Mouse (Mus musculus) ES-Bruce4 (cell line): Measurements from ENCODE around the gene Trmt5. TPM values are rescaled to one million over a fixed set of nuclear protein-coding genes. Genes with fewer than 3 reads are reported as not detected.

Source experiments
- H3K27ac ChIP-seq: 2 replicates; pipeline ENCODE4 v1.5.1; 2012; ENCODE audit warnings: low read length, inconsistent platforms; ENCODE audit not compliant: insufficient read depth
- H3K27me3 ChIP-seq: 2 replicates; pipeline ENCODE4 v1.6.1; 2012; ENCODE audit warnings: mild to moderate bottlenecking, low read length, inconsistent platforms; ENCODE audit not compliant: control insufficient read depth, poor library complexity, insufficient read depth, severe bottlenecking
- H3K36me3 ChIP-seq: 2 replicates; pipeline ENCODE4 v1.6.1; 2012; ENCODE audit warnings: inconsistent platforms, mild to moderate bottlenecking, low read length, moderate library complexity; ENCODE audit not compliant: control insufficient read depth, poor library complexity, insufficient read depth, severe bottlenecking
- H3K4me1 ChIP-seq: one replicate; pipeline ENCODE4 v1.8.1; 2011; ENCODE audit warnings: low read length; ENCODE audit not compliant: control insufficient read depth, insufficient read depth
- H3K4me3 ChIP-seq: 2 replicates; pipeline ENCODE4 v1.5.1; 2011; ENCODE audit warnings: low read depth, mild to moderate bottlenecking, low read length
- H3K9ac ChIP-seq: 2 replicates; pipeline ENCODE4 v1.6.1; 2012; ENCODE audit warnings: low read depth, mild to moderate bottlenecking, inconsistent platforms; ENCODE audit not compliant: poor library complexity, severe bottlenecking
- H3K9me3 ChIP-seq: replicated peaks from 2 replicates; pipeline ENCODE4 v1.6.1; 2012; ENCODE audit warnings: mild to moderate bottlenecking, low read length, inconsistent platforms; ENCODE audit not compliant: control insufficient read depth, poor library complexity, insufficient read depth, severe bottlenecking
- CTCF ChIP-seq: IDR thresholded peaks from one replicate; pipeline ENCODE4 v1.8.1; 2011; ENCODE audit warnings: low read depth, low read length
- EP300 ChIP-seq: IDR thresholded peaks from 2 replicates; pipeline ENCODE4 v1.6.1; 2011; ENCODE audit warnings: low read depth, low read length; ENCODE audit not compliant: insufficient read depth
- POLR2A ChIP-seq: IDR thresholded peaks from one replicate; pipeline ENCODE4 v1.8.1; 2011; ENCODE audit warnings: low read length; ENCODE audit not compliant: insufficient read depth
- polyA plus RNA-seq: library from polyadenylated mRNA; stranded (reverse); fragments of >200 nt; gene quantifications from 2 replicates; pipeline ENCODE4 v1.2.4, GENCODE M21; 2011; ENCODE audit warnings: low read depth; ENCODE audit not compliant: missing spikeins, insufficient read depth, insufficient read length

Trmt5 gene
- polyA plus RNA-seq, 1 experiment, result 53.2 TPM

GRCm38 (mm10) chr12:73241960-73242359 lies 44.5 kb downstream of the Trmt5 start:
- no peaks in the 10 kb centered on the region for H3K36me3 ChIP-seq
- no peak overlapping the region for H3K4me3 ChIP-seq
- H3K4me1 ChIP-seq, result no peaks in the 10 kb centered on the region
- no peak for TF ChIP-seq POLR2A
- TF ChIP-seq EP300, result no peak
- TF ChIP-seq CTCF, result no peak
- H3K27ac ChIP-seq, result no peak overlapping the region
- no peaks in the 10 kb centered on the region for H3K27me3 ChIP-seq
- H3K9ac ChIP-seq, result no peak overlapping the region
- no peaks in the 10 kb centered on the region for H3K9me3 ChIP-seq

GRCm38 (mm10) chr12:73232586-73232985 lies 53.9 kb downstream of the Trmt5 start:
- TF ChIP-seq EP300 (no peak), CTCF (no peak), POLR2A (no peak)
- Histone ChIP-seq H3K36me3 (no peaks in the 10 kb centered on the region), H3K4me3 (no peak overlapping the region), H3K9me3 (no peaks in the 10 kb centered on the region), H3K9ac (no peak overlapping the region), H3K27me3 (no peaks in the 10 kb centered on the region), H3K27ac (no peak overlapping the region), H3K4me1 (no peaks in the 10 kb centered on the region)

- Histone ChIP-seq H3K9ac (no peak overlapping the region), H3K27ac (no peak overlapping the region), H3K9me3 (no peaks in the 10 kb centered on the region), H3K4me1 (no peaks in the 10 kb centered on the region), H3K36me3 (no peaks in the 10 kb centered on the region), H3K4me3 (no peak overlapping the region), H3K27me3 (no peaks in the 10 kb centered on the region)
- TF ChIP-seq CTCF, result no peak
- no peak for TF ChIP-seq EP300
- TF ChIP-seq POLR2A, result no peak
Observed at GRCm38 (mm10) chr12:73231552-73231951, 55.0 kb downstream of the Trmt5 start.

- Histone ChIP-seq H3K27me3 (no peaks in the 10 kb centered on the region), H3K27ac (no peak overlapping the region), H3K4me1 (no peaks in the 10 kb centered on the region), H3K9ac (no peak overlapping the region), H3K4me3 (no peak overlapping the region), H3K9me3 (no peaks in the 10 kb centered on the region), H3K36me3 (no peaks in the 10 kb centered on the region)
- TF ChIP-seq POLR2A (no peak), CTCF (no peak), EP300 (no peak)
Observed at GRCm38 (mm10) chr12:73230196-73230595, 56.3 kb downstream of the Trmt5 start.

Other genes starting within 250 kb of the Trmt5 start
- 2.9 and 3.5 TPM in 2 replicates for gene Six1, start 232.8 kb downstream of the Trmt5 start, polyA plus RNA-seq
- gene Six4, start 173.3 kb downstream of the Trmt5 start, polyA plus RNA-seq, result 46.0 and 47.0 TPM in 2 replicates
- 71.2 and 77.6 TPM in 2 replicates for gene Mnat1, start 163.0 kb downstream of the Trmt5 start, polyA plus RNA-seq
- 18.8 and 24.6 TPM in 2 replicates for gene Slc38a6, start 69 bp upstream of the Trmt5 start, polyA plus RNA-seq